Mouse (Mus musculus) hindbrain, embryonic 15.5 days (tissue): ENCODE data around the gene Smad3. TPM values are rescaled to one million over a fixed set of nuclear protein-coding genes. Genes with fewer than 3 reads are reported as not detected.
A peak's percentile ranks its signal among the peaks of the same experiment; 100 is the strongest.

Source experiments
- ATAC-seq: fragments of 200-750 bp; cut with Nextera tagmentation; 2 replicates; pipeline ENCODE4 v1.8.0; 2017; ENCODE audit warnings: low read depth, moderate number of reproducible peaks, moderate TSS enrichment; ENCODE audit not compliant: low FRiP score
- H3K27ac ChIP-seq: fragments of 300-500 bp; sonication (generic); replicated peaks from 2 replicates; pipeline ENCODE4 v1.5.1; 2015; ENCODE audit warnings: mild to moderate bottlenecking, inconsistent platforms
- H3K27me3 ChIP-seq: fragments of 300-500 bp; sonication (generic); 2 replicates; pipeline ENCODE4 v1.6.1; 2015; ENCODE audit warnings: control low read depth, inconsistent platforms
- H3K36me3 ChIP-seq: fragments of 300-500 bp; sonication (generic); 2 replicates; pipeline ENCODE4 v1.6.1; 2015; ENCODE audit warnings: control low read depth, inconsistent platforms
- H3K4me1 ChIP-seq: fragments of 300-500 bp; sonication (generic); replicated peaks from 2 replicates; pipeline ENCODE4 v1.6.1; 2015; ENCODE audit warnings: control low read depth, inconsistent platforms
- H3K4me2 ChIP-seq: fragments of 300-500 bp; sonication (generic); 2 replicates; pipeline ENCODE4 v1.6.1; 2015; ENCODE audit warnings: moderate library complexity, mild to moderate bottlenecking, inconsistent platforms
- H3K4me3 ChIP-seq: fragments of 300-500 bp; sonication (generic); 2 replicates; pipeline ENCODE4 v1.5.1; 2015; ENCODE audit warnings: mild to moderate bottlenecking, inconsistent platforms
- H3K9ac ChIP-seq: fragments of 300-500 bp; sonication (generic); 2 replicates; pipeline ENCODE4 v1.6.1; 2015; ENCODE audit warnings: inconsistent platforms
- H3K9me3 ChIP-seq: fragments of 300-500 bp; sonication (generic); 2 replicates; pipeline ENCODE4 v1.6.1; 2016; ENCODE audit warnings: control low read depth, inconsistent platforms
- WGBS: fragments of 180-500 bp; shearing (Covaris S2); methylation state at CpG from one replicate; pipeline ENCODE4 v1.1.7; 2015; 5-methylcytosine and 5-hydroxymethylcytosine counted together
- polyA plus RNA-seq: library from polyadenylated mRNA; unstranded; fragments of >200 nt; fragmentation: Nextera tagmentation; extraction: Ambion mirVana; gene quantifications from 2 replicates; pipeline ENCODE4 v1.2.1, GENCODE M21; 2015

Gene Smad3
- polyA plus RNA-seq, 1 experiment from 2014 or later: 9.6 TPM

DNA sequence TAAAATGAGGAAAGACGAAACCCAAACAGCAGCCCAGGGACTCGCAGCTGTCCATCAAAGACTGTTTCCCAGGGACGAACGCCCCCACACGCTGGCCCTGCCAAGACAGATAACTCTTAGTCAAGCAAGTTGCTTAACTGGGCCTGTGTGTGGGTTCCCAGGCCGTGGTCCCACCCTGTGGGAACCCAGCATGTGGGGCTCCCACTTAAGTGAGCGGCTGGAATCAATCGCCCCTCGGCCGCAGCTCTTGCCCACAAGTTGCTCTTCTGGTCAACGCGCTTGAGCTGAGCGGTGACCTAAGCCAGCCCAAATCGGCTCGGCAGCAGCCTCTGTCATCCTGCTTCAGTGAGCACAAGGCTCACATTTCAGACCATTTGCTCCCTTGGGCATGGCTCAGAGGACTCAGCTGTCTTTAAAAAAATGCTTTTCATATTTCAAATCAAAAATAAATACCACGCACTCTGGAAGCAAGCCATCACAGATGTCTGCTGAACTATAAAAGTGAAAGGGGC lies 55.2 kb downstream of the Smad3 start:
- Histone ChIP-seq H3K27me3 (no peaks in the 10 kb centered on the region), H3K36me3 (no peaks in the 10 kb centered on the region), H3K4me1 (peaks cover 38% of the 10 kb centered on the region), H3K4me2 (no peak overlapping the region), H3K27ac (no peak overlapping the region), H3K9ac (no peak overlapping the region), H3K9me3 (no peaks in the 10 kb centered on the region), H3K4me3 (no peak overlapping the region)
- 61% methylated on average over 16 of the region's 16 CpGs for WGBS
- no peak for ATAC-seq

DNA sequence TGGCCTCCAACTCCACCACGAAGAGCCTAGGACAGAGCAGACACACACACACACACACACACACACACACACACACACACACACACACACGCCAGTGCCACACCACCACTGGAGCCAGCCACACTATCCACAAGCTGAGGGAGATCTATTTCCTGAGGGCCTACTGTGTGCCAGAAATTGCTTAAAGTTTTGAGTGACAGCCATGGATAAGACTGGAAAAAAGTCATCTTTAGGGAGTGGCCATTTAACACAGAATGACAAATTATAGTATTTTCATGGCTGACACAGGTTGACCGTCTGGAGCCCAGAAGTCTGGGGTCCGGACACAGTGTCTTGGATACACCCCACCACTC lies 55.9 kb downstream of the Smad3 start:
- H3K9ac ChIP-seq: no peak overlapping the region
- H3K27ac ChIP-seq: no peak overlapping the region
- 82% methylated on average over 4 of the region's 4 CpGs for WGBS
- H3K9me3 ChIP-seq: no peaks in the 10 kb centered on the region
- H3K4me2 ChIP-seq: no peak overlapping the region
- ATAC-seq: no peak
- no peaks in the 10 kb centered on the region for H3K27me3 ChIP-seq
- H3K36me3 ChIP-seq: no peaks in the 10 kb centered on the region
- H3K4me3 ChIP-seq: no peak overlapping the region
- peaks cover 41% of the 10 kb centered on the region for H3K4me1 ChIP-seq

DNA sequence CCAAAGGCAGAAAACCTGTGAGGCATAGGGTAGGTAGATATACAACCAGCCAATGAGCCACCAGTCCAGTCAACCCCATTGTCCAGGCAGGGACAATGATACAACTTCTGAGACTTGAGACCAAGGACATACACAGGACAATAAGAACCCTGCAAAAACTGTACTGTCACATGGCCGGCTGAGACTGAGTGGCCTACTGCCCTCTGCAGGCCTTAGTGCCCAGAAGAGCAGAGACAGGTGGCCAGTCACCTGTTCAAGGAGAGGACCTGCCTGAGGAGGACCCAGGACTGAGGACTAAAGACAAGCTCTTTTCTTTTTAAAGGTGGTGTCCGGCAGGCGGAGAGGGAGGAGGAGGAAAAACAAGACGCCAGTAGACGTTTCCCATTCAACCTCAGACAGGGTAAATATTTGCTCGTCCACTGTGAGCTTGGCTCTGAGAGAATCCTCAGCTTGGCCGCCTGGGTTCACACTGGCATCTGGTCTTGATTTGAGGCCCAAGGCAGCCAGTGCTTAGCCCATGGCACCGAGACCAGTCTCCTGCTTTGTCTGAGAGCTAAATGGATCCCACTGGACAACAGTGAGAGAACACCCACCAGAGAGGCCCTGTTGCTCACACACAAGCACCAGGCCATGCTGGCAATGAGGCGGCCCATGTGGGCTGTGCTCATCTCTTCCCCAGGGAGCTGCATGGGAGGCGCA lies 56.4 kb downstream of the Smad3 start:
- no peaks in the 10 kb centered on the region for H3K36me3 ChIP-seq
- no peak overlapping the region for H3K4me3 ChIP-seq
- H3K4me2 ChIP-seq: no peak overlapping the region
- no peaks in the 10 kb centered on the region for H3K27me3 ChIP-seq
- peaks cover 41% of the 10 kb centered on the region for H3K4me1 ChIP-seq
- 82% methylated on average over 10 of the region's 10 CpGs for WGBS
- H3K9ac ChIP-seq: no peak overlapping the region
- H3K9me3 ChIP-seq: no peaks in the 10 kb centered on the region
- H3K27ac ChIP-seq: no peak overlapping the region
- ATAC-seq: no peak

GRCm38 (mm10) chr9:63699145-63699544 lies 58.6 kb downstream of the Smad3 start:
- WGBS: 69% methylated on average over 4 of the region's 4 CpGs
- H3K9ac ChIP-seq: no peak overlapping the region
- H3K4me1 ChIP-seq: peaks cover 28% of the 10 kb centered on the region
- no peak overlapping the region for H3K27ac ChIP-seq
- H3K36me3 ChIP-seq: no peaks in the 10 kb centered on the region
- H3K4me3 ChIP-seq: no peak overlapping the region
- ATAC-seq: no peak
- no peaks in the 10 kb centered on the region for H3K9me3 ChIP-seq
- H3K4me2 ChIP-seq: no peak overlapping the region
- no peaks in the 10 kb centered on the region for H3K27me3 ChIP-seq

DNA sequence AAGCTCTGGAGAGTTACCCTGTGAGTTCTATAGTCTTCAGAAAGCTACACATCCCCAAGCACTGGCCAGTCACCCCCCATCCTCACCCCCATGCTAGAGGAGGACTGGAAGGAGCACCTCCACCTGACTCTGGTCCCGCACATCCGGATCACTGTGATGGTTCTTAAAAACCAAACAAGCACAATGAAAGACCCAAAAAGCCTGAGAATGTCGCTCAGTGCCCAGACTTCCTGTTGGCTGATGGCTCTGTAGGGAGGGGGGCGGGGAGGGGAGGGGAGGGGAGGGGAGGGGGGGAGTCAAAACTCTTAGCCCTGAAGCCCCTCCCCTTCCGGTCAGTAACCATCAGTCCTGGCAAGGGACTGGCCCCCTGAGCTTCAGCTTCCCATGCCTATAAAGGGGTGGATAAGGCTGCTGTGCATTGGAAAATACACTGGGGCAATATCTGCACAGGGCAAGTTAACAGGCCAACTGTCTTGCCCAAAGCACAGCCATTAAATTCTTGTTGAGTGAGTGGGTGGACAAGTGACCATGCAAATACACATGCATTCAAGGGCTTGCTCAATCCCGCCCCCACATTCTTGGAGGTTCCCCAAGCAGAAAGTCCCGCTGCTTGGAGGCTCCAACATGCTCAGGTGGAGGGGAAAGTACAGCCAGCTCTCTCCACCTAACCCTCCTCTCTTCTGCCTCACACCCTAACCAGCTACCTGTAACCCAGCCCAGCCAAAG lies 59.3 kb downstream of the Smad3 start:
- Histone ChIP-seq H3K4me2 (no peak overlapping the region), H3K9ac (no peak overlapping the region), H3K9me3 (no peaks in the 10 kb centered on the region), H3K36me3 (no peaks in the 10 kb centered on the region), H3K27ac (no peak overlapping the region), H3K4me1 (peaks cover 28% of the 10 kb centered on the region), H3K4me3 (no peak overlapping the region), H3K27me3 (no peaks in the 10 kb centered on the region)
- no peak for ATAC-seq
- WGBS: 59% methylated on average over 5 of the region's 7 CpGs

DNA sequence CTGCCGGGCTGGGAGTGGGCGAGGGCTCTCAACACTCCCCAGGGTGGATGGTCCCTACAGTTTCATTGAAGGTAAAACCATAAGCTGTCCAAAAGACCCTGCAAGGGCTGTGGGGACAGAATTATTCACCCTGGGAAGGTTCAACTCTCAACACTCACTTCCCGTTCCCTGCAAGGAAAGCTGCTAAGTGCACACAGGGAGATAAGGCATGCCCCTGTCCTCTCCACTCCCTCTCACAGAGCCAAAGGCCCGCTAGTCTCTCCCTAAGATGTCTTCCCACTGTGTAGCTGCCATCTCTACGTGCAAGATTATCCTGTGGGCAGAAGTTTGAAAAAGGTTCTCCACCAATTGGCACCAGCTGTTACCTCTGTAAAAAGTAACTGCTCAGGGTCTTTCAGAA lies 60.2 kb downstream of the Smad3 start:
- no peak overlapping the region for H3K9ac ChIP-seq
- H3K4me2 ChIP-seq: no peak overlapping the region
- ATAC-seq: no peak
- H3K27me3 ChIP-seq: no peaks in the 10 kb centered on the region
- 52% methylated on average over 5 of the region's 5 CpGs for WGBS
- H3K9me3 ChIP-seq: no peaks in the 10 kb centered on the region
- H3K27ac ChIP-seq: no peak overlapping the region
- H3K4me3 ChIP-seq: no peak overlapping the region
- H3K36me3 ChIP-seq: no peaks in the 10 kb centered on the region
- H3K4me1 ChIP-seq: peaks cover 27% of the 10 kb centered on the region

DNA sequence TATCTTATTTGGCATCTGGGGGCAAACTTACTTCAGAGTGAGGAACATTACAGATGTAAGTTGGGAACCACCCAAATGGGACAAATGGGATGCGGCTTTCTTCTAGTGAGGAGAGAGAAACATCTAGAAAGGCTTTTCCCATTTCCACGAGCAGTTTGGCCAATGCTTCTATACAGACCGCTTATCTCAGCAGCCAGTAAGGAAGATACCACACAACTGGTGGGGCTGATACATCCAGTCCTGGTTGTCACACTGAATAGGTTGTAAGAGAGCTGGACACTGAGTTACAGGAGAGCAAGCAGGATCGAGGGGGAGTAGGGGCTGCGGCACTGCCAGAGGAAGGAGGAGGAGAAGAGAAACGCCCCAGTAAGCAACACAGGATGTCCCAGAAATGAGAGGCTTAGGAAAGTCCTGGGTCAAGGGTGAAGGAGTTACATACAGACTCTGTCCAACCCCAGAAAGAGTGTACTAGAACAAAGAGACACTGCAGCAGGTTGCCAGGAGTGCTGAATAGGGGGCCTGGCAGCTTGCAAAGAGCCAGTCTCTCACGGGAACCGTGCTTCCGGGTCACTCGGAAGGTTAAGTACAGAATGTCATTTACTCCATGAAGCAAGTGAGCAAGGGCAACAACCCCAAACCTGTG lies 61.2 kb downstream of the Smad3 start:
- Histone ChIP-seq H3K9me3 (no peaks in the 10 kb centered on the region), H3K27ac (0 out of 2 replicates have a peak overlapping the region, but pooled peaks have one; percentile 14), H3K4me3 (no peak overlapping the region), H3K4me2 (no peak overlapping the region), H3K27me3 (no peaks in the 10 kb centered on the region), H3K9ac (no peak overlapping the region), H3K4me1 (peaks cover 24% of the 10 kb centered on the region), H3K36me3 (no peaks in the 10 kb centered on the region)
- WGBS: 24% methylated on average over 10 of the region's 10 CpGs
- no peak for ATAC-seq

- no peaks in the 10 kb centered on the region for H3K9me3 ChIP-seq
- WGBS: 77% methylated on average over 2 of the region's 2 CpGs
- ATAC-seq: no peak
- H3K9ac ChIP-seq: no peak overlapping the region
- H3K4me2 ChIP-seq: no peak overlapping the region
- peaks cover 6% of the 10 kb centered on the region for H3K4me1 ChIP-seq
- no peak overlapping the region for H3K4me3 ChIP-seq
- H3K36me3 ChIP-seq: no peaks in the 10 kb centered on the region
- H3K27me3 ChIP-seq: no peaks in the 10 kb centered on the region
- H3K27ac ChIP-seq: no peak overlapping the region
These were observed 65.8 kb downstream of the Smad3 start for GRCm38 (mm10) chr9:63691960-63692359.

- no peak overlapping the region for H3K27ac ChIP-seq
- no peaks in the 10 kb centered on the region for H3K36me3 ChIP-seq
- H3K9me3 ChIP-seq: no peaks in the 10 kb centered on the region
- H3K4me1 ChIP-seq: no peaks in the 10 kb centered on the region
- no peak for ATAC-seq
- 97% methylated on average over 1 of the region's 1 CpGs for WGBS
- H3K9ac ChIP-seq: no peak overlapping the region
- no peak overlapping the region for H3K4me3 ChIP-seq
- H3K27me3 ChIP-seq: no peaks in the 10 kb centered on the region
- no peak overlapping the region for H3K4me2 ChIP-seq
These were observed 67.3 kb downstream of the Smad3 start for GRCm38 (mm10) chr9:63690511-63690910.

- Histone ChIP-seq H3K4me1 (no peaks in the 10 kb centered on the region), H3K4me3 (no peak overlapping the region), H3K36me3 (no peaks in the 10 kb centered on the region), H3K27me3 (no peaks in the 10 kb centered on the region), H3K4me2 (no peak overlapping the region), H3K27ac (no peak overlapping the region), H3K9ac (no peak overlapping the region), H3K9me3 (no peaks in the 10 kb centered on the region)
- 73% methylated on average over 7 of the region's 7 CpGs for WGBS
- ATAC-seq: no peak
These were observed 70.3 kb downstream of the Smad3 start for GRCm38 (mm10) chr9:63687413-63688015.

DNA sequence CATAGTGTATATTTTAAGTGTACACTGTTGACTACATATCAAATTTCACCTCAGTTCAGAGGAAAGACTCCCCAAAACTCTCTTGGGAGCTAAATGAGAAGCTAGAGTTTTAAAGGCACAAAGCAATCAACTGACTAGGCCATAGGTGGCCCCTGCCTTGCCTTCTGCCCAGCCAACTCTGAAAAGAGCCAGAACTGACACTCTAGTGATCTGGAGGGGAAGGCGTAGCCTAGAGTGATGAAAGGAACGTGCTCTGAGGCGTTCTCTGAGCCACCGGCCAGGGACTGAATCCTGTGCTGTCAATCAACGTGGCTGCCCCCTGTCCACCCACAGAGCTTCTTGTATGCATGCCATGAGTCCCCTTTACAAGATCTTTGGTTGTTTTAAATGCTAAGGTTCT lies 72.4 kb downstream of the Smad3 start:
- H3K9me3 ChIP-seq: no peaks in the 10 kb centered on the region
- no peak overlapping the region for H3K9ac ChIP-seq
- WGBS: 55% methylated on average over 5 of the region's 5 CpGs
- H3K4me1 ChIP-seq: no peaks in the 10 kb centered on the region
- H3K4me3 ChIP-seq: no peak overlapping the region
- H3K36me3 ChIP-seq: no peaks in the 10 kb centered on the region
- no peak overlapping the region for H3K4me2 ChIP-seq
- no peak for ATAC-seq
- no peak overlapping the region for H3K27ac ChIP-seq
- H3K27me3 ChIP-seq: no peaks in the 10 kb centered on the region

DNA sequence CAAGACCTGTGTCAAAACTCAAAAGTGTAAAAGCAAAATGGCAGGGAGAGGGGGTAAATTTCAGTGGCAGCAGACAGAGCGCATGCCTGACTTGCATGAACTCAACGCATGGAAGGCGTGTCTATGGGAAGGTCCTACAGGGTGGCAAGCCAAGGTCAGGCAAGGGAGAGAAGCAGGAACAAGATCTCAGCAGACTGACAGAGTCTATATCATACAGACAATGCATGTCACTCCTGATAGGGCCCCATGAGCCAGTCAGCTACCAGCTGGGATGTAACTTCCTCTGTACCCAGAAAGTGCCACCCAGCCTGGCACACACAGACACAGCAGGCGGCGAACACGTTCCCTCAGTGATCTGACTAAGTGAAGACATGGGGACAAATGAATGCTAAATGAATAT lies 73.5 kb downstream of the Smad3 start:
- H3K4me3 ChIP-seq: no peak overlapping the region
- no peaks in the 10 kb centered on the region for H3K36me3 ChIP-seq
- H3K27ac ChIP-seq: no peak overlapping the region
- H3K4me1 ChIP-seq: no peaks in the 10 kb centered on the region
- no peak overlapping the region for H3K9ac ChIP-seq
- H3K27me3 ChIP-seq: no peaks in the 10 kb centered on the region
- 92% methylated on average over 6 of the region's 6 CpGs for WGBS
- H3K9me3 ChIP-seq: no peaks in the 10 kb centered on the region
- ATAC-seq: no peak
- no peak overlapping the region for H3K4me2 ChIP-seq
